Mouse (Mus musculus): ENCODE data around the gene Gm26620. TPM values are rescaled to one million over a fixed set of nuclear protein-coding genes. Genes with fewer than 3 reads are reported as not detected.

Gm26620 gene
- polyA plus RNA-seq (2014; fragmentation: Illumina TruSeq; extraction: RNeasy Lipid Tissue Mini Kit (QIAGEN cat#74804); ENCODE audit: low read depth, low replicate concordance), result 1.0 TPM

GRCm38 (mm10) chr1:170884978-170885561 is at the start of gene Gm26620, which contains the start of gene Dusp12:
Gene Gm26620, plus strand, starts transcription at chr1:170885065.
Gene Dusp12, minus strand, starts transcription at chr1:170885540.

DNA sequence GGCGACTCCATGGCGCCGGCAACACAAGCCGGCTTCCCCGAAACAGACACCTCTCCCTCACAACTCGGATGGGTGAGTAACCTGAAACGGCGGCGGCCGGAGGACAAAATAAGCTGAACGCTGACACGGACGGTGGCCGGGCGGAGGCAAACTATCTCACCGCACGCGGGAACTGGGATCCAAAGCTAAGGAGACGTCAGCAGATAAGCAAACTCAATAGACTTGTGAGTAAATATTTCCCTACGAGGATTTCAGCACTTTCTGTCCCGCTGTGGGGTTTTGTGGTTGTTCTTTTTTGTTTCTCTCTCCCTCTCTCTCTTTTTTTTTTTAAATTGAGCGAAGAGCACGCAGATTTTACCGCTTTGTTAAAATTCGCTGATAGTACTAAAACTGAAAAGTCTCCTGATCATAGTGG is 17.2 kb upstream of the Gm26620 start, which contains the start of gene Atf6:
TSS of gene Atf6 (minus strand) at position 81 of the 415 bp plus-strand sequence.

GRCm38 (mm10) chr1:170912891-170913615 is 28.2 kb downstream of the Gm26620 start, which contains the start of gene Fcrlb:
Gene Fcrlb, minus strand, starts transcription at chr1:170912941.

DNA sequence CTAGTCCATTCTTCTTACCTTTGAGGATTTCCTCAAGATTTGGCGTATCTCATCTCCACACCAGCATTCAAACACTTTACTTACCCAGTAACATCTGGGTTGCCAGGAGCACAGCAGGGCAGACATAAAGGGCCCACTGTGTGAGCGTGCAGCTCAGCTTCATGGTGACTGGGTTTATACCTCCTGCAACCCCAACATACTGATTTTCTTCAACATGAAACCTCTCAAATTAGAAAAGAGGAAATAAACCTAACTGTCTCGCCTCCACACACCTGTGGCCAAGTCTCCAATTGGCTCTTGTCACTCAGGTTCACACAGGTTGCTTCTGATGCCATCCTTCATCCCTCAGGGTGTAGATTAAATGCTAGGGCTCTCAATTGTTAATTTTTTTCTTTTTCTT is 42.5 kb downstream of the Gm26620 start, which contains the start of gene Fcrla:
TSS of gene Fcrla (minus strand) at position 206 of the 400 bp plus-strand sequence.

Other genes with a start within 250 kb of the Gm26620 start
- 18.9 TPM for gene Olfml2b, start 240.5 kb upstream of the Gm26620 start, polyA plus RNA-seq (2014; fragmentation: Illumina TruSeq; extraction: RNeasy Lipid Tissue Mini Kit (QIAGEN cat#74804); ENCODE audit: low read depth, low replicate concordance)
- 48.1 TPM for gene Atf6, start 17.3 kb upstream of the Gm26620 start, polyA plus RNA-seq (2014; fragmentation: Illumina TruSeq; extraction: RNeasy Lipid Tissue Mini Kit (QIAGEN cat#74804); ENCODE audit: low read depth, low replicate concordance)
- 12.5 TPM for gene Dusp12, start 475 bp downstream of the Gm26620 start, polyA plus RNA-seq (2014; fragmentation: Illumina TruSeq; extraction: RNeasy Lipid Tissue Mini Kit (QIAGEN cat#74804); ENCODE audit: low read depth, low replicate concordance)
- not detected for gene Fcrlb, start 27.9 kb downstream of the Gm26620 start, polyA plus RNA-seq (2014; fragmentation: Illumina TruSeq; extraction: RNeasy Lipid Tissue Mini Kit (QIAGEN cat#74804); ENCODE audit: low read depth, low replicate concordance)
- not detected for gene Fcrla, start 42.5 kb downstream of the Gm26620 start, polyA plus RNA-seq (2014; fragmentation: Illumina TruSeq; extraction: RNeasy Lipid Tissue Mini Kit (QIAGEN cat#74804); ENCODE audit: low read depth, low replicate concordance)
- gene Fcgr2b, start 91.5 kb downstream of the Gm26620 start, polyA plus RNA-seq (2014; fragmentation: Illumina TruSeq; extraction: RNeasy Lipid Tissue Mini Kit (QIAGEN cat#74804); ENCODE audit: low read depth, low replicate concordance), result 13.1 TPM
- gene Fcgr4, start 133.9 kb downstream of the Gm26620 start, polyA plus RNA-seq (2014; fragmentation: Illumina TruSeq; extraction: RNeasy Lipid Tissue Mini Kit (QIAGEN cat#74804); ENCODE audit: low read depth, low replicate concordance), result 0.86 TPM
- 18.7 TPM for gene Fcgr3, start 179.9 kb downstream of the Gm26620 start, polyA plus RNA-seq (2014; fragmentation: Illumina TruSeq; extraction: RNeasy Lipid Tissue Mini Kit (QIAGEN cat#74804); ENCODE audit: low read depth, low replicate concordance)
- gene Cfap126, start 228.9 kb downstream of the Gm26620 start, polyA plus RNA-seq (2014; fragmentation: Illumina TruSeq; extraction: RNeasy Lipid Tissue Mini Kit (QIAGEN cat#74804); ENCODE audit: low read depth, low replicate concordance), result 1.6 TPM

Measured in heart, adult 10 weeks (tissue).